Mouse (Mus musculus) midbrain, embryonic 14.5 days (tissue): ENCODE results near the gene Gramd2. TPM values are rescaled to one million over a fixed set of nuclear protein-coding genes. Genes with fewer than 3 reads are reported as not detected.

Experiments
- ATAC-seq: fragments of 200-750 bp; cut with Nextera tagmentation; 2 replicates; pipeline ENCODE4 v1.8.0; 2017; ENCODE audit warnings: moderate number of reproducible peaks, moderate library complexity; ENCODE audit not compliant: low FRiP score, low TSS enrichment
- DNase-seq: peaks from one replicate; pipeline ENCODE4 v3.0.0-alpha.2; 2015
- H3K27ac ChIP-seq: fragments of 300-500 bp; sonication (generic); replicated peaks from 2 replicates; pipeline ENCODE4 v1.5.1; 2014; ENCODE audit warnings: mild to moderate bottlenecking, low read depth, low read length, moderate library complexity
- H3K27me3 ChIP-seq: fragments of 300-500 bp; sonication (generic); 2 replicates; pipeline ENCODE4 v1.6.1; 2014; ENCODE audit warnings: low read length, control low read depth, mixed read lengths; ENCODE audit not compliant: control insufficient read depth, insufficient read depth
- H3K36me3 ChIP-seq: fragments of 300-500 bp; sonication (generic); 2 replicates; pipeline ENCODE4 v1.6.1; 2014; ENCODE audit warnings: low read length, control low read depth; ENCODE audit not compliant: control insufficient read depth, insufficient read depth
- H3K4me1 ChIP-seq: fragments of 300-500 bp; sonication (generic); 2 replicates; pipeline ENCODE4 v1.6.1; 2014; ENCODE audit warnings: mild to moderate bottlenecking, antibody characterized with exemption, low read length, control low read depth; ENCODE audit not compliant: control insufficient read depth, insufficient read depth
- H3K4me2 ChIP-seq: fragments of 300-500 bp; sonication (generic); 2 replicates; pipeline ENCODE4 v1.6.1; 2014; ENCODE audit warnings: mild to moderate bottlenecking, low read length, moderate library complexity
- H3K4me3 ChIP-seq: fragments of 300-500 bp; sonication (generic); replicated peaks from 2 replicates; pipeline ENCODE4 v1.5.1; 2014; ENCODE audit warnings: low read depth, low read length
- H3K9ac ChIP-seq: fragments of 300-500 bp; sonication (generic); replicated peaks from 2 replicates; pipeline ENCODE4 v1.6.1; 2014; ENCODE audit warnings: mild to moderate bottlenecking, low read length, moderate library complexity
- H3K9me3 ChIP-seq: fragments of 300-500 bp; sonication (generic); 2 replicates; pipeline ENCODE4 v1.6.1; 2016; ENCODE audit warnings: low read length, control low read depth, mixed read lengths; ENCODE audit not compliant: control insufficient read depth
- WGBS: fragments of 180-500 bp; shearing (Covaris S2); extraction: QIAGEN DNeasy Blood & Tissue Kit; methylation state at CpG from one replicate; pipeline ENCODE4 v1.1.7; 2014; 5-methylcytosine and 5-hydroxymethylcytosine counted together
- polyA plus RNA-seq: library from polyadenylated mRNA; unstranded; fragments of >200 nt; fragmentation: Nextera tagmentation; extraction: Ambion mirVana; gene quantifications from 2 replicates; pipeline ENCODE4 v1.2.1, GENCODE M21; 2014

Gramd2 gene
- polyA plus RNA-seq, 1 experiment from 2014 or later: 2.8 TPM

GRCm38 (mm10) chr9:59664664-59665256, 15.2 kb upstream of the Gramd2 start:
- Histone ChIP-seq H3K4me3 (no peak overlapping the region), H3K9me3 (no peaks in the 10 kb centered on the region), H3K9ac (no peak overlapping the region), H3K27ac (no peak overlapping the region), H3K27me3 (no peaks in the 10 kb centered on the region), H3K4me2 (no peak overlapping the region), H3K36me3 (peaks cover 82% of the 10 kb centered on the region), H3K4me1 (peaks cover 30% of the 10 kb centered on the region)
- WGBS: 86% methylated on average over 4 of the region's 4 CpGs
- DNase-seq (no peak), ATAC-seq (no peak)

- no peak overlapping the region for H3K4me3 ChIP-seq
- peaks cover 87% of the 10 kb centered on the region for H3K36me3 ChIP-seq
- DNase-seq (no peak), ATAC-seq (no peak)
- H3K27me3 ChIP-seq: no peaks in the 10 kb centered on the region
- H3K4me2 ChIP-seq: no peak overlapping the region
- WGBS: 92% methylated on average over 8 of the region's 8 CpGs
- no peak overlapping the region for H3K27ac ChIP-seq
- no peak overlapping the region for H3K9ac ChIP-seq
- H3K9me3 ChIP-seq: no peaks in the 10 kb centered on the region
- peaks cover 18% of the 10 kb centered on the region for H3K4me1 ChIP-seq
Measured at GRCm38 (mm10) chr9:59666016-59666415, 13.9 kb upstream of the Gramd2 start.

GRCm38 (mm10) chr9:59666813-59667212, 13.1 kb upstream of the Gramd2 start:
- Histone ChIP-seq H3K27ac (no peak overlapping the region), H3K36me3 (peaks cover 90% of the 10 kb centered on the region)

GRCm38 (mm10) chr9:59667250-59667649, 12.7 kb upstream of the Gramd2 start:
- Histone ChIP-seq H3K4me2 (no peak overlapping the region), H3K27ac (no peak overlapping the region), H3K9ac (no peak overlapping the region), H3K36me3 (peaks cover 90% of the 10 kb centered on the region), H3K9me3 (no peaks in the 10 kb centered on the region), H3K4me1 (peaks cover 8% of the 10 kb centered on the region; the same call in 1 of the 2 replicates), H3K4me3 (no peak overlapping the region), H3K27me3 (no peaks in the 10 kb centered on the region)
- ATAC-seq (no peak), DNase-seq (no peak)
- 86% methylated on average over 4 of the region's 4 CpGs for WGBS

More at GRCm38 (mm10) chr9:59666813-59667212, 13.1 kb upstream of the Gramd2 start:
- Histone ChIP-seq H3K4me1 (peaks cover 10% of the 10 kb centered on the region), H3K9ac (no peak overlapping the region), H3K9me3 (no peaks in the 10 kb centered on the region), H3K4me3 (no peak overlapping the region), H3K4me2 (no peak overlapping the region), H3K27me3 (no peaks in the 10 kb centered on the region)
- 92% methylated on average over 1 of the region's 1 CpGs for WGBS
- ATAC-seq (no peak), DNase-seq (no peak)

GRCm38 (mm10) chr9:59667904-59668303, 12.0 kb upstream of the Gramd2 start:
- peaks cover 95% of the 10 kb centered on the region for H3K36me3 ChIP-seq

GRCm38 (mm10) chr9:59668473-59668872, 11.5 kb upstream of the Gramd2 start:
- Histone ChIP-seq H3K27ac (no peak overlapping the region), H3K4me2 (no peak overlapping the region), H3K9ac (no peak overlapping the region), H3K27me3 (no peaks in the 10 kb centered on the region), H3K4me1 (peaks cover 4% of the 10 kb centered on the region; the same call in 1 of the 2 replicates), H3K4me3 (no peak overlapping the region), H3K9me3 (no peaks in the 10 kb centered on the region), H3K36me3 (peaks cover 95% of the 10 kb centered on the region)
- DNase-seq (no peak), ATAC-seq (no peak)
- 63% methylated on average over 7 of the region's 7 CpGs for WGBS

More at GRCm38 (mm10) chr9:59667904-59668303, 12.0 kb upstream of the Gramd2 start:
- no peak for ATAC-seq
- no peak for DNase-seq
- no peak overlapping the region for H3K4me3 ChIP-seq
- H3K27ac ChIP-seq: no peak overlapping the region
- H3K9ac ChIP-seq: no peak overlapping the region
- WGBS: 91% methylated on average over 6 of the region's 6 CpGs
- H3K4me1 ChIP-seq: peaks cover 8% of the 10 kb centered on the region; the same call in 1 of the 2 replicates
- H3K9me3 ChIP-seq: no peaks in the 10 kb centered on the region
- H3K27me3 ChIP-seq: no peaks in the 10 kb centered on the region
- no peak overlapping the region for H3K4me2 ChIP-seq

- peaks cover 95% of the 10 kb centered on the region for H3K36me3 ChIP-seq
- no peak for DNase-seq
- no peak overlapping the region for H3K27ac ChIP-seq
- WGBS: 80% methylated on average over 4 of the region's 4 CpGs
- no peaks in the 10 kb centered on the region for H3K27me3 ChIP-seq
- no peaks in the 10 kb centered on the region for H3K9me3 ChIP-seq
- no peak for ATAC-seq
- H3K4me2 ChIP-seq: no peak overlapping the region
- no peak overlapping the region for H3K4me3 ChIP-seq
- no peak overlapping the region for H3K9ac ChIP-seq
- no peaks in the 10 kb centered on the region for H3K4me1 ChIP-seq
Measured at GRCm38 (mm10) chr9:59669172-59669571, 10.8 kb upstream of the Gramd2 start.

GRCm38 (mm10) chr9:59672195-59672894, 7.6 kb upstream of the Gramd2 start:
- DNase-seq: no peak
- WGBS: 92% methylated on average over 12 of the region's 12 CpGs
- Histone ChIP-seq H3K4me1 (no peaks in the 10 kb centered on the region), H3K27me3 (no peaks in the 10 kb centered on the region), H3K4me2 (no peak overlapping the region), H3K36me3 (peaks cover 98% of the 10 kb centered on the region), H3K9ac (no peak overlapping the region), H3K27ac (no peak overlapping the region), H3K9me3 (no peaks in the 10 kb centered on the region), H3K4me3 (no peak overlapping the region)
- ATAC-seq: no peak

- H3K4me3 ChIP-seq: no peak overlapping the region
- H3K9ac ChIP-seq: no peak overlapping the region
- no peak overlapping the region for H3K4me2 ChIP-seq
- H3K27me3 ChIP-seq: no peaks in the 10 kb centered on the region
- DNase-seq: no peak
- H3K4me1 ChIP-seq: no peaks in the 10 kb centered on the region
- peaks cover 98% of the 10 kb centered on the region for H3K36me3 ChIP-seq
- H3K9me3 ChIP-seq: no peaks in the 10 kb centered on the region
- no peak for ATAC-seq
- 79% methylated on average over 2 of the region's 2 CpGs for WGBS
- H3K27ac ChIP-seq: no peak overlapping the region
Measured at GRCm38 (mm10) chr9:59673427-59673826, 6.5 kb upstream of the Gramd2 start.
